Mouse (Mus musculus): Measurements from ENCODE around the gene Add2. TPM values are rescaled to one million over a fixed set of nuclear protein-coding genes. Genes with fewer than 3 reads are reported as not detected.

Gene Add2
- polyA plus RNA-seq, 1 experiment from 2014 or later, result 12.3 TPM

GRCm38 (mm10) chr6:86141820-86142219 lies 113.3 kb downstream of the Add2 start:
- H3K9ac ChIP-seq, result no peak overlapping the region
- H3K27me3 ChIP-seq (replicated peaks), result no peaks in the 10 kb centered on the region
- H3K4me1 ChIP-seq (replicated peaks), result no peaks in the 10 kb centered on the region
- H3K36me3 ChIP-seq, result no peaks in the 10 kb centered on the region
- ATAC-seq (ENCODE audit: insufficient number of reproducible peaks, low FRiP score), result no peak
- no peak overlapping the region for H3K4me2 ChIP-seq
- H3K4me3 ChIP-seq, result no peak overlapping the region
- WGBS, result 14% methylated on average over 3 of the region's 3 CpGs
- H3K9me3 ChIP-seq (replicated peaks), result no peaks in the 10 kb centered on the region; the same call in 1 of the 2 replicates
- no peak overlapping the region for H3K27ac ChIP-seq (ENCODE audit: poor library complexity, severe bottlenecking)

GRCm38 (mm10) chr6:86144986-86145385 lies 116.5 kb downstream of the Add2 start:
- H3K4me1 ChIP-seq (replicated peaks), result no peaks in the 10 kb centered on the region
- WGBS, result 81% methylated on average over 6 of the region's 6 CpGs
- no peak overlapping the region for H3K27ac ChIP-seq (ENCODE audit: poor library complexity, severe bottlenecking)
- H3K4me2 ChIP-seq, result no peak overlapping the region
- no peak for ATAC-seq (ENCODE audit: insufficient number of reproducible peaks, low FRiP score)
- no peaks in the 10 kb centered on the region for H3K27me3 ChIP-seq (replicated peaks)
- H3K4me3 ChIP-seq, result no peak overlapping the region
- H3K9me3 ChIP-seq (replicated peaks), result no peaks in the 10 kb centered on the region; the same call in 1 of the 2 replicates
- H3K36me3 ChIP-seq, result no peaks in the 10 kb centered on the region
- H3K9ac ChIP-seq, result no peak overlapping the region

- Histone ChIP-seq H3K27ac (ENCODE audit: poor library complexity, severe bottlenecking) (no peak overlapping the region), H3K9ac (no peak overlapping the region), H3K4me3 (no peak overlapping the region), H3K36me3 (no peaks in the 10 kb centered on the region), H3K4me2 (no peak overlapping the region), H3K4me1 (replicated peaks) (no peaks in the 10 kb centered on the region), H3K9me3 (replicated peaks) (no peaks in the 10 kb centered on the region; the same call in 1 of the 2 replicates), H3K27me3 (replicated peaks) (no peaks in the 10 kb centered on the region)
- 28% methylated on average over 4 of the region's 4 CpGs for WGBS
- ATAC-seq (ENCODE audit: insufficient number of reproducible peaks, low FRiP score), result no peak
Observed at GRCm38 (mm10) chr6:86148518-86148917, 120.0 kb downstream of the Add2 start.

GRCm38 (mm10) chr6:86149001-86149400 lies 120.5 kb downstream of the Add2 start:
- H3K36me3 ChIP-seq, result no peaks in the 10 kb centered on the region
- H3K4me1 ChIP-seq (replicated peaks), result no peaks in the 10 kb centered on the region
- no peak overlapping the region for H3K4me2 ChIP-seq
- no peak for ATAC-seq (ENCODE audit: insufficient number of reproducible peaks, low FRiP score)
- WGBS, result 30% methylated on average over 4 of the region's 4 CpGs
- no peaks in the 10 kb centered on the region for H3K27me3 ChIP-seq (replicated peaks)
- H3K9ac ChIP-seq, result no peak overlapping the region
- H3K27ac ChIP-seq (ENCODE audit: poor library complexity, severe bottlenecking), result no peak overlapping the region
- H3K9me3 ChIP-seq (replicated peaks), result no peaks in the 10 kb centered on the region; the same call in 1 of the 2 replicates
- H3K4me3 ChIP-seq, result no peak overlapping the region

GRCm38 (mm10) chr6:86152676-86153075 lies 124.2 kb downstream of the Add2 start:
- WGBS, result 85% methylated on average over 7 of the region's 7 CpGs

GRCm38 (mm10) chr6:86153436-86153990 lies 125.0 kb downstream of the Add2 start:
- Histone ChIP-seq H3K9ac (no peak overlapping the region), H3K4me3 (no peak overlapping the region), H3K9me3 (replicated peaks) (no peaks in the 10 kb centered on the region), H3K4me1 (replicated peaks) (peaks cover 11% of the 10 kb centered on the region), H3K27ac (ENCODE audit: poor library complexity, severe bottlenecking) (no peak overlapping the region), H3K36me3 (no peaks in the 10 kb centered on the region), H3K4me2 (no peak overlapping the region), H3K27me3 (replicated peaks) (no peaks in the 10 kb centered on the region)
- WGBS, result 65% methylated on average over 8 of the region's 8 CpGs
- no peak for ATAC-seq (ENCODE audit: insufficient number of reproducible peaks, low FRiP score)

More at GRCm38 (mm10) chr6:86152676-86153075, 124.2 kb downstream of the Add2 start:
- no peak overlapping the region for H3K4me3 ChIP-seq
- H3K9me3 ChIP-seq (replicated peaks), result no peaks in the 10 kb centered on the region
- peaks cover 11% of the 10 kb centered on the region for H3K4me1 ChIP-seq (replicated peaks)
- no peak overlapping the region for H3K9ac ChIP-seq
- H3K36me3 ChIP-seq, result no peaks in the 10 kb centered on the region
- H3K4me2 ChIP-seq, result no peak overlapping the region
- H3K27ac ChIP-seq (ENCODE audit: poor library complexity, severe bottlenecking), result no peak overlapping the region
- ATAC-seq (ENCODE audit: insufficient number of reproducible peaks, low FRiP score), result no peak
- no peaks in the 10 kb centered on the region for H3K27me3 ChIP-seq (replicated peaks)

GRCm38 (mm10) chr6:86154006-86154405 lies 125.5 kb downstream of the Add2 start:
- 68% methylated on average over 5 of the region's 5 CpGs for WGBS
- ATAC-seq (ENCODE audit: insufficient number of reproducible peaks, low FRiP score), result no peak

GRCm38 (mm10) chr6:86154481-86154880 lies 126.0 kb downstream of the Add2 start:
- no peak overlapping the region for H3K4me2 ChIP-seq
- no peak overlapping the region for H3K9ac ChIP-seq
- H3K36me3 ChIP-seq, result no peaks in the 10 kb centered on the region
- WGBS, result 43% methylated on average over 2 of the region's 2 CpGs
- H3K27ac ChIP-seq (ENCODE audit: poor library complexity, severe bottlenecking), result no peak overlapping the region
- H3K9me3 ChIP-seq (replicated peaks), result no peaks in the 10 kb centered on the region
- H3K4me1 ChIP-seq (replicated peaks), result peaks cover 11% of the 10 kb centered on the region
- no peaks in the 10 kb centered on the region for H3K27me3 ChIP-seq (replicated peaks)
- no peak overlapping the region for H3K4me3 ChIP-seq
- ATAC-seq (ENCODE audit: insufficient number of reproducible peaks, low FRiP score), result no peak

More at GRCm38 (mm10) chr6:86154006-86154405, 125.5 kb downstream of the Add2 start:
- H3K36me3 ChIP-seq, result no peaks in the 10 kb centered on the region
- no peak overlapping the region for H3K9ac ChIP-seq
- no peaks in the 10 kb centered on the region for H3K27me3 ChIP-seq (replicated peaks)
- no peak overlapping the region for H3K4me2 ChIP-seq
- H3K27ac ChIP-seq (ENCODE audit: poor library complexity, severe bottlenecking), result no peak overlapping the region
- no peak overlapping the region for H3K4me3 ChIP-seq
- no peaks in the 10 kb centered on the region for H3K9me3 ChIP-seq (replicated peaks)
- H3K4me1 ChIP-seq (replicated peaks), result peaks cover 11% of the 10 kb centered on the region

GRCm38 (mm10) chr6:86157253-86158234 lies 129.1 kb downstream of the Add2 start:
- Histone ChIP-seq H3K9me3 (replicated peaks) (no peaks in the 10 kb centered on the region), H3K4me2 (peak overlapping the region; percentile 19; the same call in 1 of the 2 replicates), H3K9ac (no peak overlapping the region), H3K27ac (ENCODE audit: poor library complexity, severe bottlenecking) (no peak overlapping the region), H3K27me3 (replicated peaks) (no peaks in the 10 kb centered on the region), H3K4me1 (replicated peaks) (peaks cover 11% of the 10 kb centered on the region), H3K4me3 (no peak overlapping the region), H3K36me3 (no peaks in the 10 kb centered on the region)
- no peak for ATAC-seq (ENCODE audit: insufficient number of reproducible peaks, low FRiP score)
- 63% methylated on average over 17 of the region's 17 CpGs for WGBS

GRCm38 (mm10) chr6:86160878-86161277 lies 132.4 kb downstream of the Add2 start:
- H3K4me1 ChIP-seq (replicated peaks), result peaks cover 9% of the 10 kb centered on the region
- H3K27ac ChIP-seq (ENCODE audit: poor library complexity, severe bottlenecking), result no peak overlapping the region
- H3K4me2 ChIP-seq, result no peak overlapping the region
- no peak for ATAC-seq (ENCODE audit: insufficient number of reproducible peaks, low FRiP score)
- no peaks in the 10 kb centered on the region for H3K27me3 ChIP-seq (replicated peaks)
- H3K36me3 ChIP-seq, result no peaks in the 10 kb centered on the region
- no peak overlapping the region for H3K9ac ChIP-seq
- WGBS, result 46% methylated on average over 3 of the region's 3 CpGs
- no peak overlapping the region for H3K4me3 ChIP-seq
- no peaks in the 10 kb centered on the region for H3K9me3 ChIP-seq (replicated peaks)

- Histone ChIP-seq H3K4me1 (replicated peaks) (peaks cover 9% of the 10 kb centered on the region), H3K27ac (ENCODE audit: poor library complexity, severe bottlenecking) (no peak overlapping the region), H3K4me2 (no peak overlapping the region), H3K9ac (no peak overlapping the region), H3K4me3 (no peak overlapping the region), H3K36me3 (no peaks in the 10 kb centered on the region), H3K27me3 (replicated peaks) (no peaks in the 10 kb centered on the region), H3K9me3 (replicated peaks) (no peaks in the 10 kb centered on the region)
- 62% methylated on average over 7 of the region's 7 CpGs for WGBS
- ATAC-seq (ENCODE audit: insufficient number of reproducible peaks, low FRiP score), result no peak
Observed at GRCm38 (mm10) chr6:86161586-86161985, 133.1 kb downstream of the Add2 start.
